Mouse (Mus musculus) left cerebral cortex, postnatal 25 days (tissue): ENCODE results near the gene Rfxank. TPM values are rescaled to one million over a fixed set of nuclear protein-coding genes. Genes with fewer than 3 reads are reported as not detected.

Experiments used
- DNase-seq, 2 experiments: peaks; one replicate each; pipeline ENCODE4 v3.0.0; 2022; ENCODE audit warnings: low spot score in 2 of 2, mixed read lengths in 1 of 2
- intact Hi-C: fragments of 180-260 bp; cut with DNase I; formaldehyde crosslinking; loops from one replicate; pipeline ENCODE4 v1.15.1; 2025
- total RNA-seq, 2 experiments: library from RNA; stranded (reverse); gene quantifications; 2 replicates each; pipeline ENCODE4 v1.2.3; 2021

Gene Rfxank
- total RNA-seq, 2 experiments from 2014 or later, result 10.2 to 12.4 TPM

- intact Hi-C loops, result no loop called here
- DNase-seq, result no peak
Observed at GRCm38 (mm10) chr8:70157240-70157800, 18.4 kb upstream of the Rfxank start.

GRCm38 (mm10) chr8:70152537-70153257 lies 13.7 kb upstream of the Rfxank start:
- intact Hi-C loops, result no loop called here
- DNase-seq, result peak; percentile 35 to 63

GRCm38 (mm10) chr8:70150158-70150557 lies 11.2 kb upstream of the Rfxank start:
- intact Hi-C loops, result no loop called here
- DNase-seq, result no peak

- intact Hi-C loops, result no loop called here
- no peak for DNase-seq
Observed at GRCm38 (mm10) chr8:70147678-70148607, 9.0 kb upstream of the Rfxank start.

GRCm38 (mm10) chr8:70139981-70140380 lies 1.0 kb upstream of the Rfxank start:
- no peak for DNase-seq
- intact Hi-C loops, result no loop called here

- intact Hi-C loops, result no loop called here
- DNase-seq, result no peak
Observed at GRCm38 (mm10) chr8:70137890-70138289, 1.1 kb downstream of the Rfxank start.

GRCm38 (mm10) chr8:70136591-70136990 lies 2.4 kb downstream of the Rfxank start:
- no peak for DNase-seq
- intact Hi-C loops, result no loop called here

GRCm38 (mm10) chr8:70134931-70135330 lies 4.0 kb downstream of the Rfxank start:
- no peak for DNase-seq

GRCm38 (mm10) chr8:70134086-70134485 lies 4.9 kb downstream of the Rfxank start:
- DNase-seq, result no peak
- intact Hi-C loops, result no loop called here

More at GRCm38 (mm10) chr8:70134931-70135330, 4.0 kb downstream of the Rfxank start:
- intact Hi-C loops, result no loop called here

GRCm38 (mm10) chr8:70131166-70131883 lies 7.6 kb downstream of the Rfxank start, which contains the start of gene Nr2c2ap:
Nr2c2ap (plus strand) TSS chr8:70131333.
- intact Hi-C loops, result no loop called here
- peak; percentile 81 to 83 for DNase-seq

GRCm38 (mm10) chr8:70130066-70130465 lies 8.9 kb downstream of the Rfxank start:
- intact Hi-C loops, result no loop called here
- DNase-seq, result no peak

GRCm38 (mm10) chr8:70129309-70129952 lies 9.5 kb downstream of the Rfxank start:
- intact Hi-C loops, result no loop called here

GRCm38 (mm10) chr8:70128435-70128834 lies 10.5 kb downstream of the Rfxank start:
- intact Hi-C loops, result no loop called here
- peak; percentile 57 to 60 for DNase-seq

More at GRCm38 (mm10) chr8:70129309-70129952, 9.5 kb downstream of the Rfxank start:
- peak; percentile 67 to 81 for DNase-seq

- intact Hi-C loops, result no loop called here
- peak in 1 of 2 experiments; percentile 69 for DNase-seq
Observed at GRCm38 (mm10) chr8:70124992-70125391, 14.0 kb downstream of the Rfxank start.

- no peak for DNase-seq
- intact Hi-C loops, result loop anchor here (2.0 kb wide), 1 partner anchor 36 kb away; no protein-coding TSS in a partner anchor
Observed at GRCm38 (mm10) chr8:70122863-70123262, 16.1 kb downstream of the Rfxank start.

GRCm38 (mm10) chr8:70120667-70121066 lies 18.3 kb downstream of the Rfxank start, which contains the start of gene Ncan:
Ncan (minus strand) TSS chr8:70120873.
- peak; percentile 89 to 94 for DNase-seq
- intact Hi-C loops, result no loop called here

- DNase-seq, result peak; percentile 80 to 96
- intact Hi-C loops, result loop anchor here (2.0 kb wide), 1 partner anchor 20 kb away; no protein-coding TSS in a partner anchor
Observed at GRCm38 (mm10) chr8:70118726-70119700, 19.9 kb downstream of the Rfxank start.

- intact Hi-C loops, result loop anchor here (2.0 kb wide), 1 partner anchor 19 kb away; no protein-coding TSS in a partner anchor
- no peak for DNase-seq
Observed at GRCm38 (mm10) chr8:70117611-70118010, 21.3 kb downstream of the Rfxank start.
